Mouse (Mus musculus): Measurements from ENCODE around the gene Gm44579.

GRCm38 (mm10) chr15:98209676-98210075 lies 11.1 kb downstream of the Gm44579 start:
- TF ChIP-seq CTCF (IDR thresholded peaks at IDR 0.05; ENCODE audit: borderline replicate concordance, extremely low read depth, insufficient read depth, insufficient read length) = no peak
- no peak for TF ChIP-seq POLR2A (IDR thresholded peaks at IDR 0.05; ENCODE audit: borderline replicate concordance, extremely low read depth, insufficient read depth, insufficient read length, poor library complexity, severe bottlenecking)
